Mouse (Mus musculus) embryonic facial prominence, embryonic 15.5 days (tissue): ENCODE results near the gene S100a5. TPM values are rescaled to one million over a fixed set of nuclear protein-coding genes. Genes with fewer than 3 reads are reported as not detected.

Experiments
- ATAC-seq: fragments of 200-750 bp; cut with Nextera tagmentation; 2 replicates; pipeline ENCODE4 v1.8.0; 2017; ENCODE audit warnings: low read depth, moderate TSS enrichment; ENCODE audit not compliant: insufficient number of reproducible peaks, low FRiP score, low TSS enrichment
- H3K27ac ChIP-seq: fragments of 300-500 bp; sonication (generic); replicated peaks from 2 replicates; pipeline ENCODE4 v1.5.1; 2015; ENCODE audit warnings: mild to moderate bottlenecking, inconsistent platforms
- H3K27me3 ChIP-seq: fragments of 300-500 bp; sonication (generic); 2 replicates; pipeline ENCODE4 v1.6.1; 2015; ENCODE audit warnings: inconsistent platforms
- H3K36me3 ChIP-seq: fragments of 300-500 bp; sonication (generic); 2 replicates; pipeline ENCODE4 v1.6.1; 2015; ENCODE audit warnings: mild to moderate bottlenecking, inconsistent platforms
- H3K4me1 ChIP-seq: fragments of 300-500 bp; sonication (generic); 2 replicates; pipeline ENCODE4 v1.6.1; 2015; ENCODE audit warnings: inconsistent platforms
- H3K4me2 ChIP-seq: fragments of 300-500 bp; sonication (generic); replicated peaks from 2 replicates; pipeline ENCODE4 v1.6.1; 2015; ENCODE audit warnings: mild to moderate bottlenecking, inconsistent platforms
- H3K4me3 ChIP-seq: fragments of 300-500 bp; sonication (generic); replicated peaks from 2 replicates; pipeline ENCODE4 v1.5.1; 2015; ENCODE audit warnings: mild to moderate bottlenecking, inconsistent platforms
- H3K9ac ChIP-seq: fragments of 300-500 bp; sonication (generic); 2 replicates; pipeline ENCODE4 v1.6.1; 2015; ENCODE audit warnings: inconsistent platforms
- H3K9me3 ChIP-seq: fragments of 300-500 bp; sonication (generic); replicated peaks from 2 replicates; pipeline ENCODE4 v1.6.1; 2016; ENCODE audit warnings: inconsistent platforms
- WGBS: fragments of 180-500 bp; shearing (Covaris S2); methylation state at CpG from one replicate; pipeline ENCODE4 v1.1.7; 2015; 5-methylcytosine and 5-hydroxymethylcytosine counted together
- polyA plus RNA-seq: library from polyadenylated mRNA; unstranded; fragments of >200 nt; fragmentation: Nextera tagmentation; extraction: Ambion mirVana; gene quantifications from 2 replicates; pipeline ENCODE4 v1.2.1, GENCODE M21; 2015

The S100a5 gene
- polyA plus RNA-seq, 1 experiment from 2014 or later = 3.1 TPM

- no peak for ATAC-seq
- Histone ChIP-seq H3K27me3 (no peaks in the 10 kb centered on the region), H3K4me1 (peaks cover 39% of the 10 kb centered on the region), H3K9me3 (no peaks in the 10 kb centered on the region), H3K4me2 (no peak overlapping the region), H3K9ac (no peak overlapping the region), H3K27ac (peak overlapping the region; percentile 86), H3K4me3 (no peak overlapping the region), H3K36me3 (no peaks in the 10 kb centered on the region)
- 71% methylated on average over 15 of the region's 15 CpGs for WGBS
Measured at GRCm38 (mm10) chr3:90586016-90586643, 22.2 kb upstream of the S100a5 start.

DNA sequence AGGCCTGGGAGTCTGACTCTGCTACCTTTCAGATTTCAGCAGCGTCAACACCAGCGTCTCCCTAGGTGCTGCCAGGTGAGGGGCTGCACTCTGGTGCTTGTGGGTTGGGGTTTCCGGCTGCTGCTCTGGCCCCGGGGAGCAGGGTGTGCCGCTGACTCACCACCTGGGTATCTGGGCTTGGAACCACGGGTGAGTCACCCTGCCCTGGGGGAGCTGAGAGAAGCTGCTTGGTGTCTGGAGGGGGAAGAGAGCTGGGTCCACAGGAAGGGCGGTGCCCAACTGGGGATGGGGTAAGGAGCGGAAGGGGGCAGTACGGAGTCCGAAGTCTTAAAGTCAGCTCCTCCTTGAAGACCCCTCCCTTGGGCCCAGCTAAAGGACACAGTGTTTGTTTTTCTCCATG lies 21.4 kb upstream of the S100a5 start:
- H3K4me2 ChIP-seq = no peak overlapping the region
- WGBS = 51% methylated on average over 10 of the region's 10 CpGs
- no peak overlapping the region for H3K9ac ChIP-seq
- H3K36me3 ChIP-seq = no peaks in the 10 kb centered on the region
- peak overlapping the region; percentile 86 for H3K27ac ChIP-seq
- no peak overlapping the region for H3K4me3 ChIP-seq
- H3K27me3 ChIP-seq = no peaks in the 10 kb centered on the region
- no peaks in the 10 kb centered on the region for H3K9me3 ChIP-seq
- H3K4me1 ChIP-seq = peaks cover 39% of the 10 kb centered on the region
- ATAC-seq = peak; percentile 65

- Histone ChIP-seq H3K9ac (no peak overlapping the region), H3K9me3 (no peaks in the 10 kb centered on the region), H3K4me1 (peaks cover 39% of the 10 kb centered on the region), H3K36me3 (no peaks in the 10 kb centered on the region), H3K4me3 (no peak overlapping the region), H3K27me3 (no peaks in the 10 kb centered on the region), H3K27ac (peak overlapping the region; percentile 86), H3K4me2 (no peak overlapping the region)
- no peak; the same call in 1 of the 2 replicates for ATAC-seq
- 85% methylated on average over 14 of the region's 14 CpGs for WGBS
Measured at GRCm38 (mm10) chr3:90587361-90588101, 20.8 kb upstream of the S100a5 start.

DNA sequence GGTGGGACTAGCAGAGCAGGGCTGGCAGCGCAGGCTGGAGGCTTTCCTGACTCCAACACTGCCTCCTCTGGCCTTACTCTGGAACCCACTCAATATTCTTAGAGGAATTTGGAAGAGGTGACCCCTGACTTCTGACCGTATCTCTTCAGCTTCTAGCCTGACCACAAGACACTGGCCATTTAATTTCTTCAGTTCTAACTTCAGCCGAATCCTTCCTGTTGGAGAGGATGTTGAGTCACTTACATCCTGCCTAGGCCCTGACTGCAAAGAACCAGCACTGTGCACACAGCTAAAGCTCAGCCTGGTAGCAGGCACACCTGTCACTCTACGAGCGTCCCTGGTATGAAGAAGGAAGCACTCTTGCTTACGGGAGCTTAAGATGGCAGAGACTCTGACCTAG lies 18.9 kb upstream of the S100a5 start:
- Histone ChIP-seq H3K27ac (no peak overlapping the region), H3K36me3 (no peaks in the 10 kb centered on the region), H3K9me3 (no peaks in the 10 kb centered on the region), H3K9ac (no peak overlapping the region), H3K4me2 (no peak overlapping the region), H3K27me3 (no peaks in the 10 kb centered on the region), H3K4me3 (no peak overlapping the region), H3K4me1 (peaks cover 30% of the 10 kb centered on the region)
- no peak for ATAC-seq
- 76% methylated on average over 6 of the region's 6 CpGs for WGBS

- no peak within 1 kb of the TSS for H3K4me2 ChIP-seq
- H3K36me3 ChIP-seq = no peaks in the 10 kb centered on the region
- no peak within 1 kb of the TSS for H3K9ac ChIP-seq
- H3K9me3 ChIP-seq = no peaks in the 10 kb centered on the region
- no peak for ATAC-seq
- H3K27ac ChIP-seq = no peak within 1 kb of the TSS
- peaks cover 30% of the 10 kb centered on the region for H3K4me1 ChIP-seq
- H3K4me3 ChIP-seq = no peak within 1 kb of the TSS
- 80% methylated on average over 8 of the region's 8 CpGs for WGBS
- no peaks in the 10 kb centered on the region for H3K27me3 ChIP-seq
Measured at GRCm38 (mm10) chr3:90589947-90590346, 18.4 kb upstream of the S100a5 start, which contains the start of gene S100a2. S100a2 (plus strand) TSS chr3:90590247.

GRCm38 (mm10) chr3:90594466-90594865 lies 13.9 kb upstream of the S100a5 start:
- no peak for ATAC-seq
- Histone ChIP-seq H3K4me2 (no peak overlapping the region), H3K4me1 (0 out of 2 replicates have a peak, but pooled peaks cover under 1% of the 10 kb centered on the region), H3K9me3 (no peaks in the 10 kb centered on the region), H3K27ac (no peak overlapping the region), H3K9ac (no peak overlapping the region), H3K36me3 (no peaks in the 10 kb centered on the region), H3K4me3 (no peak overlapping the region), H3K27me3 (no peaks in the 10 kb centered on the region)
- 38% methylated on average over 1 of the region's 1 CpGs for WGBS

DNA sequence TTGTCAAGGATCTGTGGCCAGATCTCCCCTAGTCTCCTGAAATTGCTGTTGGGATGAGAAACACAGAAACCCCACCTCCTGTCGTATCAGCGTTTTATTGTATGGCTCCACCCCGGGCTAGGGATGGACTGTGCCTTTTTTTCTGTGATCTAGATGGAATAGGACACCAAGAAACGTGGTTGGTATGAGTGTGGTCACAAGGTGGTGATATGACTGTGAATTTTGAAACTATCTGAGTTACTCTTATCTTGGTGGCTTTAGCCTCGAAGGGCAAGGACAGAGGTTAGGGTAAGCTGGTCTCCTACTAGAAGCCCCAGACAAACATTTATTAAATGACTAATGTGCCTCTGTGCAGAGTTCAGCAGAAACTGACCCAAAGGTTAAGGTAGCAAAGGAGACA lies 12.8 kb upstream of the S100a5 start:
- Histone ChIP-seq H3K4me3 (no peak overlapping the region), H3K4me2 (no peak overlapping the region), H3K27me3 (no peaks in the 10 kb centered on the region), H3K36me3 (no peaks in the 10 kb centered on the region), H3K4me1 (peaks cover 12% of the 10 kb centered on the region), H3K9ac (no peak overlapping the region), H3K9me3 (no peaks in the 10 kb centered on the region), H3K27ac (no peak overlapping the region)
- ATAC-seq = no peak
- 79% methylated on average over 5 of the region's 5 CpGs for WGBS

- WGBS = 87% methylated on average over 6 of the region's 6 CpGs
- Histone ChIP-seq H3K36me3 (no peaks in the 10 kb centered on the region), H3K9me3 (no peaks in the 10 kb centered on the region), H3K27me3 (no peaks in the 10 kb centered on the region), H3K4me1 (peaks cover 24% of the 10 kb centered on the region), H3K4me2 (no peak overlapping the region), H3K4me3 (no peak overlapping the region), H3K27ac (no peak overlapping the region), H3K9ac (no peak overlapping the region)
- ATAC-seq = no peak
Measured at GRCm38 (mm10) chr3:90596810-90597209, 11.5 kb upstream of the S100a5 start.

- no peak for ATAC-seq
- no peak overlapping the region for H3K27ac ChIP-seq
- WGBS = 28% methylated on average over 6 of the region's 6 CpGs
- peaks cover 34% of the 10 kb centered on the region for H3K4me1 ChIP-seq
- H3K9me3 ChIP-seq = no peaks in the 10 kb centered on the region
- H3K27me3 ChIP-seq = no peaks in the 10 kb centered on the region
- H3K36me3 ChIP-seq = no peaks in the 10 kb centered on the region
- H3K4me2 ChIP-seq = no peak overlapping the region
- H3K4me3 ChIP-seq = no peak overlapping the region
- H3K9ac ChIP-seq = no peak overlapping the region
Measured at GRCm38 (mm10) chr3:90597736-90598135, 10.6 kb upstream of the S100a5 start.

- H3K27ac ChIP-seq = no peak overlapping the region
- no peaks in the 10 kb centered on the region for H3K27me3 ChIP-seq
- WGBS = 77% methylated on average over 4 of the region's 4 CpGs
- H3K9me3 ChIP-seq = no peaks in the 10 kb centered on the region
- H3K36me3 ChIP-seq = no peaks in the 10 kb centered on the region
- no peak overlapping the region for H3K4me2 ChIP-seq
- H3K4me3 ChIP-seq = no peak overlapping the region
- no peak overlapping the region for H3K9ac ChIP-seq
- no peak for ATAC-seq
- peaks cover 38% of the 10 kb centered on the region for H3K4me1 ChIP-seq
Measured at GRCm38 (mm10) chr3:90598212-90598611, 10.1 kb upstream of the S100a5 start.

DNA sequence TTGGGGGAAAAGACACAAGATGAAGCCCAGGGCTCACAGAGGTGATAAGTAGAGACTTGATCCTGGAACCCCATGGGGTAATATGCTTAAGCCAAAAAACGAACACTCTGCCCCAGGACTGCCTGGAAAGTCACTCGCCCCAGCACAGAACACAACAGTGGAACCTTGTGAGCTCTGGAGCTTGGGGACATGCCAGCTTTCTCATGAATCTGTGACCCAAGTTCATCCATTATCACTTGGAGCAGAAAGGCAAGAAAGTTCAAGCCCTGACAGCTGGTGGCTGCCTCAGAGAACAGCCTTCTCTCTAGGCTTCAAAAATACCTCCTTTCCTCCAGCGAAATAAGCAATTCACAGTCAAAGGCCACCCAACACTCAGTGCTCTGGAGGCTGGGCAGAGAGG lies 8.9 kb upstream of the S100a5 start:
- Histone ChIP-seq H3K27ac (no peak overlapping the region), H3K27me3 (no peaks in the 10 kb centered on the region), H3K9ac (no peak overlapping the region), H3K4me1 (peaks cover 50% of the 10 kb centered on the region), H3K9me3 (no peaks in the 10 kb centered on the region), H3K4me2 (no peak overlapping the region), H3K36me3 (no peaks in the 10 kb centered on the region), H3K4me3 (no peak overlapping the region)
- 78% methylated on average over 3 of the region's 3 CpGs for WGBS
- ATAC-seq = no peak
